Mouse (Mus musculus) urinary bladder, postnatal 14 days (tissue): ENCODE results near the gene Gm39653.
A peak's percentile ranks its signal among the peaks of the same experiment; 100 is the strongest.
"Not testable (repeated sequence)": the region's sequence is repeated elsewhere in the genome, so short reads cannot be mapped to it uniquely, and the experiment has no call there.

Experiments
- DNase-seq: peaks from one replicate; pipeline ENCODE4 v3.0.0; 2021; ENCODE audit warnings: low spot score

Gm39653 gene

DNA sequence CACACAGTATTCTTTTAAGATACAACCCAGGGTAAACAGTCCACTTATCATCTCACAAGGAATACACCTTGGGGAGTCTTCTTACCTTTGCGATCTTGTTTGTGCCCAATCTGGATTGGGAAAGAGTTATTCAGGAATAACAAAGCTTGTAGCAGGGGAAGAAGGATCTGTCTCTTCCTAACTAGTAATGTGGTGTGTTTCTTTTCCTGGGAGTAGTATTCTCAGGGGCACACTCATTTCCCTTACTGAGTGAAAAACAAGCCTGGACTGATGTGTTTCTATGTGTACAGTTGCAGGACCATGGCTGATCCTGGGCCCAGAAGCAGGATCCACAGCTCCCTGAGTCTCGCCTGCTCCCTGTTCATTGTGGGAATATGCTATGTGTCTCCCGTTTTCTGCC, at the start of gene Gm39653:
TSS of gene Gm39653 (plus strand) at position 301 of the 400 bp plus-strand sequence.
- DNase-seq, result no peak

DNA sequence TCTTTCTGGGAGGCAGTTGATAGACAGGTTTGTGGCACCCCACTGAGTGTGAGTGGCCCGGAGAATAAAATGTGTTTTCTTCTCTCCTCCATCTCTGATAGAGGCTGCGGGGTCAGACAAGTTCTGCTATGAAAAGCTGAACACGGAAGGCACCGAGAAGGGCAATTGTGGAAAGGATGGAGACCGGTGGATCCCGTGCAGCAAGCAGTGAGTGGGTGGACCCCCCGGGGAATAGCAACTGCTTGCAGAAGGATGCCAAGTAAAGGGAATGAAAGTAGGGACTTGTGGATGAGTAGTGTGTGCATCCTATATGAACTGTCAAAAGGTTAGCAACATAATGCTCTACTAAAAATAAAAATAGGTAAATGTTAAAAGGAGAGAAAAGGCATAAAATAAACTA, 49.3 kb upstream of the Gm39653 start:
- no peak for DNase-seq

GRCm38 (mm10) chr1:63567031-63567430, 48.7 kb upstream of the Gm39653 start:
- DNase-seq, result no peak

DNA sequence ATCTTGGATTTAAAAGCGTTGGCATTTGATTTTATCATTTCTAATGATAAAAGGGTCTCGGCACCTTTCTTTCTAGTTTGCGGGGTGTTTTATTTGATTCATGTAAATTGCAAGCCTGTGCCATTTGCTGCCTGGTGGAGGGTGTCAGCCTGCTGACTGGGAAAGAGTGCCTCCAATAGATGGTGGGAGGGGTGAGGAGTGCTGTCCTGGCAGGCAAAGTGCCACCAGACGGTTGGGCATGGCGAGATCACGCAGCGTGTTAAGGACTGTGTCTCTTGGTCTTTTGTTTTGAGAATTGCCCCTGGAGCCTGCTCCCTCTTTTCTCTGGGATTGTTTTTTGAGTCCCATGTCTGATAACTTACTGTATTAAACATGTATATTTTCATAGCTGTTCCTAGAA, 43.5 kb upstream of the Gm39653 start:
- no peak for DNase-seq

- DNase-seq, result no peak
Observed at GRCm38 (mm10) chr1:63573432-63573831, 42.3 kb upstream of the Gm39653 start.

DNA sequence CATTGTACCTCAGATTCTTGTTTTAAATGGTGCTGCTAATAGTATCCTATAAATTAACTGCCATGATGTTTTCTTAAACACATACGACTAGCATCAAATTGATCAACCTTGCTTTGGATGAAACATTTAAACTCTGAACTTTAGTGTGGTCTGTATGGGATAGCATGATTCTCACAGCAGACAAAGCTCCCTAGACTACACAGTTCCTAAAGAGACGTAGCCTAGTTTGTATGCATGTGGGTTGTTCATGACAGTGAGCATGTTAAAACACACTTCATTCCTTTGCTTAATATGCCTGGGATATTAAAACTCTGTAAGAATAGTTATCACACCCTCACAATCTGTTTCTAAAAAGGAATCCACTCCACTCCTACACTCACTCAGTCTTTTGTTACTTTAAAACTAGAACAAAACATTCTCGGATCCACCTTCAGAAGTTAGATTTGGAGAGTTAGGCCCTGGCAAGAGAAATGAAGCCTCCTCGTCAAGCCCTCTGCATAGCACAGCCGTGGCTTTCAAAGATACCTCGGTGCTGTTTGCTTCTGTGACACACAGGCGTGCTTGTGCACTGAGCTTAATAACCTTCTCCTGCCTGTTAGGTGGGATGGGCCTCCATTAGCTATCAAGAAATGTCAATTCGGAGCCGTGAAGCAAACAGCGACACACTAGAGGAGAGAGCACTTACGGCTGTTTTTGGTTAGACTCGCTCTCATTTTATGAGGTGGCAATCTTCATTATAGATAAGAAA, 41.7 kb upstream of the Gm39653 start:
- DNase-seq, result no peak

DNA sequence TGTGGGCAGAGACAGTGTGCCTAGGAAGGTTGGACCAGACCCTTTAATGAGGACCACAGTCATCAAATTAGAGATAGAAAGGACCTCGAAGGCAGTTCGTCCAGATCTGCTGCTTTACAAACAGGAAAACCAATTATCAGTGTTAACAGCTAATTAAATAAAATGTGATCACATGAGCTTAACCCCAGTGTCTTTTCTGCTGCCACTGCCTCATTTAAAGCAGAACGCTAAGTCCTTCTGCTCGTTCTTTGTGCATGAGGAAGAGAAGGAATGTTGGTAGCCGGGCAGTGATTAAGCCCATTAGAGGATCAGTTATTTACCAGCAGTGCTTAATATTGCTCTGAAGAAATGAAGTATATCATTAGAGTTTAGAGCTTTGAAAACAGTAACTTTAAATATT, 39.0 kb upstream of the Gm39653 start:
- no peak for DNase-seq

DNA sequence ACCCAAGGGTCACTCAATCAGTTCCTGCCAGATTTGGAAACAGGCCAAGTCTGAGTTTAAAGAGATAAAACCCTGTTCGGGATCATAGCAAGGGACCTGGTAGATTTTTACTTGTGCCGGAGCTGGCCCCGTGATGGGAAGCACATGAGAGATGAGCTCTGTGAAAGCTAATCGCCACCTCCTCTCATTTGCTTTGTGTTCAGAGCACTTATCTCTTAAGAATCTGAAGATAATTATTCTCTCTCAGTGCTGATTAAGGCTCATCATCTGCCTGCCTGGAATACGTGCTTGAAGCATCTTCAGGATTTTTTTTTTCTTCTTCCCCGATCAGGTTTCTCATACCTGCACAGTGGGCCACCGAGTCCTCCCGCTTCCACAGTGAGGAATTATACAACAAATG, 36.6 kb upstream of the Gm39653 start:
- no peak for DNase-seq

- no peak for DNase-seq
Observed at GRCm38 (mm10) chr1:63586869-63587268, 28.9 kb upstream of the Gm39653 start.

- DNase-seq, result no peak
Observed at GRCm38 (mm10) chr1:63603870-63604500, 11.8 kb upstream of the Gm39653 start.

DNA sequence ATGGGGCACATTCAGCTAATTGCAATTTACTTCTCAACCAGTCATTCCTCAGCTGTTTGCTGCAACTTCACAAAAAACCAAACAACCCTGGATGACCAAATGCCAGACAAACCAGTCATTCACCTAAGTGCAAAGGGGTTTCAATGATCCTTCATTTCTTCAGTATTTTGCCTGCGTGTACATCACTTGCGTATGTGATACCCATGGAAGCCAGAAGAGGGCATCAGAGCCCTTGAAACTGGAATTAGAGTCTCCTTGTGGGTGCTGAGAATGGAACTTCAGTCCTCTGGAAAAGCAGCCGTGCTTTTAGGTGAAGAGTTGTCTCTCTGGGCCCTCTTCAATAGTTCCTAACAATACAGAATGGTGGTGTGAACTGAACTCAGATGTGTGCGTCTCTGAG, 6.2 kb upstream of the Gm39653 start:
- no peak for DNase-seq

DNA sequence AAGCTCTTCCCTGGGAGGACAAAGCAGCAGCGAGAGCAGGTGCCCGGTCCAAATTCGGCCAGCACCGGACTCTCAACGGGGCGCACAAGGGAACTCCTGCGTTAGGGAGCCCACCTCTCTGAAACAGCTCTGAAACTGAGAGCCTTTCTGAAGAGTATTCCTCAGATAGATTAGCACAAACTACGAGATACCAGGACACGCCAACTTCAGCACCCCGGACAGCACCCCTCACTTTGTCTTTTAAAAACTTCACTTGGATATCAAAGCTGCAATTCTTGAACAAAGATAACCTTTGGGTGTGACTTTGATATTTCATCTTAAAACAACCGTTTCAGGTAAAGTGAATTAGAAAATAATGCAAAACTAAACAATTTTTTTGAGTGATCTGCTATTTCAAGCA, 1.2 kb upstream of the Gm39653 start:
- DNase-seq, result peak; percentile 43

GRCm38 (mm10) chr1:63628211-63628610, 12.4 kb downstream of the Gm39653 start:
- no peak for DNase-seq

- DNase-seq, result not testable (repeated sequence)
Observed at GRCm38 (mm10) chr1:63630390-63630789, 14.6 kb downstream of the Gm39653 start.

DNA sequence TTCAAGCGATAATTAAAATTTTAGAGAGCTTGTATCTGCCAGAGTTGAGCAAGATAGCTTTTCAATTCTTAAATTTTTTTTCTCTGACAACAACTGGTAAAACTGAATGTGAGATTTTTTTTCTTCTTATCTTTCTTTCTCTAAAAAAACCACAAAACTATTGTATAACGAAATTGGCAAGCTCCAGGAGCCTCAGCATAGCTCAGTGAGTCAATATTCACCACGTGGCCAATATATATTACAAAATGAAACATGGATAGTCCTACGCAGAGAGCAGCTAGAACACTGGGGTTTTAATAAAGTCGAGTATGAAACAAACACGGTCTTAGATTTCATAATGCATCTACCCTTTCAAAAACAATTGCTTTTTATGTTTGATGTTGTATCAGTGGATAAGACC, 24.2 kb downstream of the Gm39653 start:
- no peak for DNase-seq

GRCm38 (mm10) chr1:63658016-63658415, 42.2 kb downstream of the Gm39653 start:
- DNase-seq, result peak; percentile 62

DNA sequence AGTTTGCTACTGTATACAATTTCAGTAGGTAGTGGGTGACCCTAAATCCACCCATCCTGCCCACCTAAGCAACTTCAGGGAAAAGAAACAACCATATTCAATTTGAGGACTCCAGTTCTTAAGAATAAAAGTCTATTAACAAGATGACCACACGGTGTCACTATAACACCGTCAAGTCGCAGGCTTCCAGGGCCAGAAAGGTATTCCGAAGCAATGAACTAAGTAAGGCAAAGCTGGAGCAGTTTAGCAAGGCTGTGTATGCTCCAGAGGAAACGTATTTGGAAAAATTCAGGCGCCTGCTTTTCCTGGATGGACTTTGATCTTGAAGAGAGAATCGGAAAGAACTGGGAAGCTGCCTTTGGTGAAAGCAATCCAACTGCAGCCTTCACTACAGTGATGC, 43.8 kb downstream of the Gm39653 start:
- DNase-seq, result peak; percentile 11

DNA sequence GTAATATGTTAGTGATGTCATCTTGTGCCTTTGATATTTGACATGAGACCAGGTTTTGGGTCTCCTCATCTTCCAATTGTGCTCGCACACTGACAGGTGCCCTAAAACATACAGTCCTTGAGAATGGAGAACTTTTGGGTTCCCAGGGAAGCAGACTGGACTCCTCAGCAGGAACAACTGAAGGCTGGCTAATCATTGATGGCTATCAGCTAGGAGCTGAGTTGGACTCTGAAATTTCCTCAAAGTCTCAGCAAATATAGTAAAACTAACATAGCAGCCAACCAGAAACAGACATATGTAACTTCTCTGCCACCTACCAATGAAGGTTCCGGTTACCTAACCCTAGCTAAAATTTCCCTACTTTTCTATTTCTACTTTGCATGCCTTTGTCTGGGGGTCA, 50.3 kb downstream of the Gm39653 start:
- DNase-seq, result no peak

- no peak for DNase-seq
Observed at GRCm38 (mm10) chr1:63667201-63667948, 51.6 kb downstream of the Gm39653 start.

- no peak for DNase-seq
Observed at GRCm38 (mm10) chr1:63667949-63668851, 52.4 kb downstream of the Gm39653 start.

DNA sequence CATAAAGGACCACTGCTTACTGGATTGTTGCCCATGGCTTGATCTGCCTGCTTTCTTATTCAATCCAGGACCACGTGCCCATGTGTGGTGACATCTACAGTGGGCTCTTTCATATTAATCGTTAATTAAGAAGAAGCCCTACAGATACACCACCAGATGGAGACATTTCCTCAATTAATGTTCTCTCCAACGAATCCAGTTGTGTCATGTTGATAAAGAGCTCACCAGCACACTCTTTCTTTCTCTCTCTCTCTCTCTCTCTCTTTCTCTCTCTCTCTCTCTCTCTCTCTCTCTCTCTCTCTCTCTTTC, 53.0 kb downstream of the Gm39653 start:
- DNase-seq, result no peak
